Mouse (Mus musculus) midbrain, embryonic 14.5 days (tissue): Measurements from ENCODE around the gene Cap2. TPM values are rescaled to one million over a fixed set of nuclear protein-coding genes. Genes with fewer than 3 reads are reported as not detected.

Source experiments
- ATAC-seq: fragments of 200-750 bp; cut with Nextera tagmentation; 2 replicates; pipeline ENCODE4 v1.8.0; 2017; ENCODE audit warnings: moderate number of reproducible peaks, moderate library complexity; ENCODE audit not compliant: low FRiP score, low TSS enrichment
- DNase-seq: peaks from one replicate; pipeline ENCODE4 v3.0.0-alpha.2; 2015
- H3K27ac ChIP-seq: fragments of 300-500 bp; sonication (generic); replicated peaks from 2 replicates; pipeline ENCODE4 v1.5.1; 2014; ENCODE audit warnings: mild to moderate bottlenecking, low read depth, low read length, moderate library complexity
- H3K27me3 ChIP-seq: fragments of 300-500 bp; sonication (generic); 2 replicates; pipeline ENCODE4 v1.6.1; 2014; ENCODE audit warnings: low read length, control low read depth, mixed read lengths; ENCODE audit not compliant: control insufficient read depth, insufficient read depth
- H3K36me3 ChIP-seq: fragments of 300-500 bp; sonication (generic); 2 replicates; pipeline ENCODE4 v1.6.1; 2014; ENCODE audit warnings: low read length, control low read depth; ENCODE audit not compliant: control insufficient read depth, insufficient read depth
- H3K4me1 ChIP-seq: fragments of 300-500 bp; sonication (generic); 2 replicates; pipeline ENCODE4 v1.6.1; 2014; ENCODE audit warnings: mild to moderate bottlenecking, antibody characterized with exemption, low read length, control low read depth; ENCODE audit not compliant: control insufficient read depth, insufficient read depth
- H3K4me2 ChIP-seq: fragments of 300-500 bp; sonication (generic); 2 replicates; pipeline ENCODE4 v1.6.1; 2014; ENCODE audit warnings: mild to moderate bottlenecking, low read length, moderate library complexity
- H3K4me3 ChIP-seq: fragments of 300-500 bp; sonication (generic); replicated peaks from 2 replicates; pipeline ENCODE4 v1.5.1; 2014; ENCODE audit warnings: low read depth, low read length
- H3K9ac ChIP-seq: fragments of 300-500 bp; sonication (generic); replicated peaks from 2 replicates; pipeline ENCODE4 v1.6.1; 2014; ENCODE audit warnings: mild to moderate bottlenecking, low read length, moderate library complexity
- H3K9me3 ChIP-seq: fragments of 300-500 bp; sonication (generic); 2 replicates; pipeline ENCODE4 v1.6.1; 2016; ENCODE audit warnings: low read length, control low read depth, mixed read lengths; ENCODE audit not compliant: control insufficient read depth
- WGBS: fragments of 180-500 bp; shearing (Covaris S2); extraction: QIAGEN DNeasy Blood & Tissue Kit; methylation state at CpG from one replicate; pipeline ENCODE4 v1.1.7; 2014; 5-methylcytosine and 5-hydroxymethylcytosine counted together
- polyA plus RNA-seq: library from polyadenylated mRNA; unstranded; fragments of >200 nt; fragmentation: Nextera tagmentation; extraction: Ambion mirVana; gene quantifications from 2 replicates; pipeline ENCODE4 v1.2.1, GENCODE M21; 2014

Gene Cap2
- polyA plus RNA-seq, 1 experiment from 2014 or later, result 6.6 TPM

GRCm38 (mm10) chr13:46584860-46585259, 83.2 kb downstream of the Cap2 start:
- H3K27ac ChIP-seq, result no peak overlapping the region
- DNase-seq, result peak; percentile 30

GRCm38 (mm10) chr13:46587717-46588289, 86.2 kb downstream of the Cap2 start:
- ATAC-seq (no peak), DNase-seq (peak; percentile 28)
- H3K27ac ChIP-seq, result no peak overlapping the region
- no peaks in the 10 kb centered on the region for H3K36me3 ChIP-seq
- no peaks in the 10 kb centered on the region for H3K4me1 ChIP-seq
- no peak overlapping the region for H3K9ac ChIP-seq
- no peaks in the 10 kb centered on the region for H3K9me3 ChIP-seq
- no peaks in the 10 kb centered on the region for H3K27me3 ChIP-seq
- no peak overlapping the region for H3K4me2 ChIP-seq
- no peak overlapping the region for H3K4me3 ChIP-seq
- WGBS, result 82% methylated on average over 17 of the region's 17 CpGs

More at GRCm38 (mm10) chr13:46584860-46585259, 83.2 kb downstream of the Cap2 start:
- Histone ChIP-seq H3K36me3 (no peaks in the 10 kb centered on the region), H3K27me3 (no peaks in the 10 kb centered on the region), H3K4me3 (no peak overlapping the region), H3K9ac (no peak overlapping the region), H3K9me3 (no peaks in the 10 kb centered on the region), H3K4me2 (no peak overlapping the region), H3K4me1 (no peaks in the 10 kb centered on the region)
- WGBS, result 36% methylated on average over 7 of the region's 7 CpGs
- ATAC-seq, result no peak

- H3K27ac ChIP-seq, result no peak overlapping the region
- no peaks in the 10 kb centered on the region for H3K27me3 ChIP-seq
- no peaks in the 10 kb centered on the region for H3K36me3 ChIP-seq
- H3K9ac ChIP-seq, result no peak overlapping the region
- no peaks in the 10 kb centered on the region for H3K4me1 ChIP-seq
- no peak overlapping the region for H3K4me2 ChIP-seq
- DNase-seq (no peak), ATAC-seq (no peak)
- 92% methylated on average over 5 of the region's 5 CpGs for WGBS
- H3K4me3 ChIP-seq, result no peak overlapping the region
- H3K9me3 ChIP-seq, result no peaks in the 10 kb centered on the region
These were observed 87.0 kb downstream of the Cap2 start for GRCm38 (mm10) chr13:46588606-46589005.

DNA sequence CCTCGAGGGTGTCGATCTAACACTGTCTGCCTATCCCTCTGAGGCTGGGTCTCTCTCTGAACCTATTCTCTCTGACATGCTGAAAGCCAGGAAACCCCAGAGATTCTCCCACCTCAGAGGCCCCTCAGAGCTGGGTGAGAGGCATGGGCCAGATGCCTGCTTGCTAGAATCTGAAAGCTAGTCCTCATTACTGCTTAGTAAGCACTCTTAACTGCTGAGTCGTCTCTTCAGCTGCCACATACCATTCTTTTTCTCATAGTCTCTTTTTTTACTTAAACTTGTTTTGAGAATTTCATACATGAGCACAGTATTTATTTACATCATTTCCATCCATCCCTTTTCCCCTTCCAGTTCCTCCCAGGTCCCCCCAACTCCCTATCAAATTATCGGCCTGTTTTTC, 89.2 kb downstream of the Cap2 start:
- 91% methylated on average over 4 of the region's 4 CpGs for WGBS
- Histone ChIP-seq H3K36me3 (no peaks in the 10 kb centered on the region), H3K27ac (no peak overlapping the region), H3K9ac (no peak overlapping the region), H3K4me2 (no peak overlapping the region), H3K4me3 (no peak overlapping the region), H3K27me3 (no peaks in the 10 kb centered on the region), H3K9me3 (no peaks in the 10 kb centered on the region), H3K4me1 (no peaks in the 10 kb centered on the region)
- no peak for ATAC-seq
- DNase-seq, result no peak

DNA sequence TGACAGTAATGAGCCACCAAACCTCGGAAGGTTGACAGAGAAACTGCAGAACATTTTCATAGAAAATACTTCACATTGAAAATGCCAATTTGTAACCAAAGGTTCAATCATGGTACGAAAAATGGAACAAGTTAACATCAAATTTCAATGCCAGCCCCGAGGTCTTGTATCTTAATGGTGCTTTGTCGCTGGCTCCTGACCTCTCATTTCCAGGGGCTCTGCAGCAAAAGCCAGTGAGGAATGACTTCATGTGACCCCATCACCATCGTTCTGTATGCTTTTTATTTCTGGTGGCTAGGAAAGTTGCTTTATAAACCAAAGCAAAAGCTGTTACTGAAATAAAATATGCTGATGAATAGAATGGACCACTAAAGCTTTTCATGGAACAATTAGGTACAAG, 99.0 kb downstream of the Cap2 start:
- no peak overlapping the region for H3K4me3 ChIP-seq
- no peak overlapping the region for H3K9ac ChIP-seq
- no peaks in the 10 kb centered on the region for H3K9me3 ChIP-seq
- H3K27ac ChIP-seq, result no peak overlapping the region
- H3K4me1 ChIP-seq, result no peaks in the 10 kb centered on the region
- WGBS, result 88% methylated on average over 5 of the region's 5 CpGs
- DNase-seq (no peak), ATAC-seq (no peak)
- no peaks in the 10 kb centered on the region for H3K36me3 ChIP-seq
- no peaks in the 10 kb centered on the region for H3K27me3 ChIP-seq
- H3K4me2 ChIP-seq, result no peak overlapping the region

DNA sequence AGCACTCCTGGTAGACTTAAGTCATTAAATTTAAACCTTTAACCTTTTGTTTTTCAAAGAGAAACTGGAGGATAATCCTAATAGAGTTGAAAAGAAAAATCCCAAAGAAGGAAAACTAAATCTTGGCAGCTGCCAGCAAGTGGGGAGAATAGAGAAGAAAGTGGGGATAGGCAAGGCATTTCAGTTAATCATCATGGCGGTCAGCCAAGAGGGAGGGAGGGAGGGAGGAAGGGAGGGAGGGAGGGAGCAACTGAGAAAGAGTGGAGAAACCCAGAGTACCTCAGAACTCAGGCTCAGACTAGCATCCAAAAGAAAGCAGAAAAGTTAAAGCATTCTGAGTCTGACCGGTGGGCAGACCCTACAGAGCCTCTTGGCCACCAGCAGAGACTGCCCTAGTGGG, 99.7 kb downstream of the Cap2 start:
- Histone ChIP-seq H3K9me3 (no peaks in the 10 kb centered on the region), H3K4me1 (no peaks in the 10 kb centered on the region), H3K27ac (no peak overlapping the region), H3K27me3 (no peaks in the 10 kb centered on the region), H3K36me3 (no peaks in the 10 kb centered on the region), H3K9ac (no peak overlapping the region), H3K4me2 (no peak overlapping the region), H3K4me3 (no peak overlapping the region)
- peak; percentile 31 for DNase-seq
- 65% methylated on average over 2 of the region's 2 CpGs for WGBS
- ATAC-seq, result no peak

- Histone ChIP-seq H3K9ac (no peak overlapping the region), H3K27me3 (no peaks in the 10 kb centered on the region), H3K27ac (no peak overlapping the region), H3K9me3 (no peaks in the 10 kb centered on the region), H3K4me1 (no peaks in the 10 kb centered on the region), H3K4me2 (no peak overlapping the region), H3K4me3 (no peak overlapping the region), H3K36me3 (no peaks in the 10 kb centered on the region)
- 93% methylated on average over 11 of the region's 11 CpGs for WGBS
- no peak for ATAC-seq
- no peak for DNase-seq
These were observed 101.0 kb downstream of the Cap2 start for GRCm38 (mm10) chr13:46602674-46603073.

- H3K4me3 ChIP-seq, result no peak overlapping the region
- H3K27ac ChIP-seq, result no peak overlapping the region
- H3K9me3 ChIP-seq, result no peaks in the 10 kb centered on the region
- no peaks in the 10 kb centered on the region for H3K27me3 ChIP-seq
- WGBS, result 84% methylated on average over 3 of the region's 3 CpGs
- ATAC-seq (no peak), DNase-seq (no peak)
- no peaks in the 10 kb centered on the region for H3K36me3 ChIP-seq
- no peak overlapping the region for H3K9ac ChIP-seq
- H3K4me1 ChIP-seq, result no peaks in the 10 kb centered on the region
- H3K4me2 ChIP-seq, result no peak overlapping the region
These were observed 109.4 kb downstream of the Cap2 start for GRCm38 (mm10) chr13:46611033-46611432.

DNA sequence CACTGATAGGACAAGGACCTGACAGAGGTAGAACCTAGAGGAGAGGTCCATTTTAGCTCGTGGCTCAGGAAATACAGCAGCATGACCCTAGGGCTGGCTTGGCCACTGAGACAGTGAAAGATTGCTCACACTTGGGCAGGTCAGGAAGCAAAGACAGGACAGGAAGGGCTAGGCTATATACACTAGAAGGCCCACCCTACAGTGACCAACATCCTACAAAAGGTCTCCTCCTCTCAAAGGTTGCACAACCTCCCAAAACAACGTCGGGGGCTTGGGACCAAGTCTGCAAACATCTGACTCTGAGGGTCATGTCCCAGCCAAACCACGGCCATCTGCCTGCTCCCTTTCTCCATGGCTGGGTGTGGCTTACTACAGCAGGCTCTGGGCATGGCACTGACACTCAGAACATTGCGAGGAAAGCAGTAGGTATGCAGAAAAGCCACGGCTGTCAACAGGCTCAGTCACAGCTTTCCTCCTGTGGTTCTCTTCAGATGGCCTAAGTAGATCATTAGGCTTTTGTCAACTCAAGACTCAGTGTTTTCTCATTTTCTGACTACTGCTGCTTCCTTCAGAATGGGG, 112.1 kb downstream of the Cap2 start:
- Histone ChIP-seq H3K9me3 (no peaks in the 10 kb centered on the region), H3K4me2 (no peak overlapping the region), H3K4me3 (no peak overlapping the region), H3K9ac (no peak overlapping the region), H3K36me3 (no peaks in the 10 kb centered on the region), H3K27me3 (no peaks in the 10 kb centered on the region), H3K4me1 (no peaks in the 10 kb centered on the region), H3K27ac (no peak overlapping the region)
- DNase-seq (no peak), ATAC-seq (no peak)
- WGBS, result 84% methylated on average over 6 of the region's 6 CpGs
